Mouse (Mus musculus) CH12.LX (cell line): Measurements from ENCODE around the gene Ms4a18. TPM values are rescaled to one million over a fixed set of nuclear protein-coding genes. Genes with fewer than 3 reads are reported as not detected.

ENCODE experiments used
- DNase-seq: peaks from one replicate; pipeline ENCODE4 v3.0.0-alpha.2; 2013; ENCODE audit errors: extremely low read depth
- H3K27ac ChIP-seq: 2 replicates; pipeline ENCODE4 v1.5.1; 2012; ENCODE audit warnings: low read depth, mild to moderate bottlenecking, control low read depth, moderate library complexity; ENCODE audit not compliant: insufficient read depth
- H3K27me3 ChIP-seq: replicated peaks from 2 replicates; pipeline ENCODE3; 2012; ENCODE audit warnings: inconsistent platforms
- H3K36me3 ChIP-seq, 2 experiments: replicated peaks in 1 of 2; 2 replicates each; pipeline versions ENCODE3 to v1.6.1; 2012; ENCODE audit warnings: inconsistent platforms in 1 of 2, low read length in 1 of 2, mild to moderate bottlenecking in 1 of 2, mixed read lengths in 1 of 2, moderate library complexity in 1 of 2; ENCODE audit not compliant: control insufficient read depth in 1 of 2, insufficient read depth in 1 of 2
- H3K4me1 ChIP-seq, 2 experiments: 2 replicates each; pipeline ENCODE4 v1.6.1; 2012; ENCODE audit warnings: inconsistent platforms in 1 of 2, moderate library complexity in 1 of 2; ENCODE audit not compliant: insufficient read depth in 2 of 2, control insufficient read depth in 1 of 2
- H3K4me2 ChIP-seq: 2 replicates; pipeline ENCODE4 v1.6.1; 2012; ENCODE audit warnings: low read depth, mild to moderate bottlenecking, control low read depth; ENCODE audit not compliant: poor library complexity, insufficient read depth, severe bottlenecking
- H3K4me3 ChIP-seq, 3 experiments: fragments of 150-350 bp in 1 of 3; sonication (generic) in 1 of 3; replicated peaks in 1 of 3; 2 replicates each; pipeline versions ENCODE3 to v1.5.1; 2011 to 2012; ENCODE audit warnings: low read depth in 2 of 3, low read length in 2 of 3, mild to moderate bottlenecking in 2 of 3, moderate library complexity in 2 of 3, control low read depth in 1 of 3, improper control_type of control experiment in 1 of 3, inconsistent platforms in 1 of 3, mixed read lengths in 1 of 3; ENCODE audit not compliant: poor library complexity in 1 of 3
- H3K79me2 ChIP-seq: replicated peaks from 2 replicates; pipeline ENCODE4 v1.6.1; 2012; ENCODE audit warnings: mild to moderate bottlenecking, moderate library complexity; ENCODE audit not compliant: control insufficient read depth, poor library complexity, insufficient read depth, severe bottlenecking; ENCODE audit errors: extremely low read depth
- H3K9ac ChIP-seq: 2 replicates; pipeline ENCODE4 v1.6.1; 2012; ENCODE audit warnings: low read depth, mild to moderate bottlenecking, control low read depth, moderate library complexity; ENCODE audit not compliant: insufficient read depth
- H3K9me3 ChIP-seq: replicated peaks from 2 replicates; pipeline ENCODE3; 2012; ENCODE audit warnings: low read length, inconsistent platforms, mixed read lengths
- BHLHE40 ChIP-seq: IDR thresholded peaks from 2 replicates; pipeline ENCODE4 v1.6.1; 2011; ENCODE audit warnings: mild to moderate bottlenecking, low read depth, low read length, improper control_type of control experiment
- CHD2 ChIP-seq: IDR thresholded peaks from 2 replicates; pipeline ENCODE4 v1.6.1; 2011; ENCODE audit warnings: low read length, improper control_type of control experiment
- CTCF ChIP-seq, 2 experiments: IDR thresholded peaks in 1 of 2; conservative IDR thresholded peaks in 1 of 2; 2 replicates each; pipeline ENCODE4 v1.5.1; 2011 to 2012; ENCODE audit warnings: low read depth in 2 of 2, low read length in 2 of 2, improper control_type of control experiment in 1 of 2, inconsistent platforms in 1 of 2, mild to moderate bottlenecking in 1 of 2, moderate library complexity in 1 of 2
- E2F4 ChIP-seq: IDR thresholded peaks from 2 replicates; pipeline ENCODE4 v1.6.1; 2011; ENCODE audit warnings: low read depth, low read length, improper control_type of control experiment; ENCODE audit not compliant: insufficient replicate concordance
- ELF1 ChIP-seq: IDR thresholded peaks from 2 replicates; pipeline ENCODE4 v1.6.1; 2014; ENCODE audit warnings: low read depth, mild to moderate bottlenecking, inconsistent platforms, low read length, improper control_type of control experiment
- ETS1 ChIP-seq: conservative IDR thresholded peaks from 2 replicates; pipeline ENCODE4 v1.6.1; 2012; ENCODE audit warnings: low read depth, mild to moderate bottlenecking, inconsistent platforms, low read length, improper control_type of control experiment, moderate library complexity
- GABPA ChIP-seq: IDR thresholded peaks from 2 replicates; pipeline ENCODE4 v1.6.1; 2012; ENCODE audit warnings: low read depth, low read length, improper control_type of control experiment, inconsistent platforms; ENCODE audit not compliant: insufficient replicate concordance
- IRF4 ChIP-seq: IDR thresholded peaks from 2 replicates; pipeline ENCODE4 v1.6.1; 2014; ENCODE audit warnings: low read depth, mild to moderate bottlenecking, inconsistent platforms, low read length, improper control_type of control experiment
- JUN ChIP-seq: IDR thresholded peaks from 2 replicates; pipeline ENCODE4 v1.6.1; 2011; ENCODE audit warnings: low read depth, mild to moderate bottlenecking, low read length, improper control_type of control experiment, moderate library complexity; ENCODE audit not compliant: insufficient read depth
- JUND ChIP-seq: conservative IDR thresholded peaks from 2 replicates; pipeline ENCODE4 v1.6.1; 2011; ENCODE audit warnings: low read depth, low read length, improper control_type of control experiment
- MAFK ChIP-seq: IDR thresholded peaks from 2 replicates; pipeline ENCODE4 v1.6.1; 2011; ENCODE audit warnings: low read length, improper control_type of control experiment; ENCODE audit not compliant: insufficient replicate concordance
- MAZ ChIP-seq: IDR thresholded peaks from 2 replicates; pipeline ENCODE4 v1.6.1; 2012; ENCODE audit warnings: low read depth, mild to moderate bottlenecking, inconsistent platforms, low read length, improper control_type of control experiment, moderate library complexity
- MEF2A ChIP-seq: IDR thresholded peaks from 2 replicates; pipeline ENCODE4 v1.6.1; 2014; ENCODE audit warnings: low read depth, mild to moderate bottlenecking, inconsistent platforms, low read length, improper control_type of control experiment, borderline replicate concordance
- MXI1 ChIP-seq: IDR thresholded peaks from 2 replicates; pipeline ENCODE4 v1.6.1; 2011; ENCODE audit warnings: mild to moderate bottlenecking, low read depth, low read length, improper control_type of control experiment
- MYC ChIP-seq: IDR thresholded peaks from 2 replicates; pipeline ENCODE4 v1.6.1; 2011; ENCODE audit warnings: low read depth, mild to moderate bottlenecking, improper control_type of control experiment, low read length
- PAX5 ChIP-seq: IDR thresholded peaks from 2 replicates; pipeline ENCODE4 v1.6.1; 2012; ENCODE audit warnings: low read length, inconsistent platforms, mixed read lengths
- RAD21 ChIP-seq: IDR thresholded peaks from 2 replicates; pipeline ENCODE4 v1.6.1; 2011; ENCODE audit warnings: low read depth, mild to moderate bottlenecking, low read length, improper control_type of control experiment, moderate library complexity
- RCOR1 ChIP-seq: conservative IDR thresholded peaks from 2 replicates; pipeline ENCODE4 v1.6.1; 2012; ENCODE audit warnings: low read depth, mild to moderate bottlenecking, inconsistent platforms, low read length, improper control_type of control experiment
- SIN3A ChIP-seq: IDR thresholded peaks from 2 replicates; pipeline ENCODE4 v1.6.1; 2012; ENCODE audit warnings: low read length, improper control_type of control experiment, inconsistent platforms
- SMC3 ChIP-seq: IDR thresholded peaks from 2 replicates; pipeline ENCODE4 v1.6.1; 2011; ENCODE audit warnings: low read depth, low read length, improper control_type of control experiment
- TBP ChIP-seq: conservative IDR thresholded peaks from 2 replicates; pipeline ENCODE4 v1.6.1; 2011; ENCODE audit warnings: low read depth, low read length, improper control_type of control experiment
- TCF12 ChIP-seq: IDR thresholded peaks from 2 replicates; pipeline ENCODE4 v1.6.1; 2014; ENCODE audit warnings: low read depth, mild to moderate bottlenecking, inconsistent platforms, low read length, improper control_type of control experiment
- ZC3H11A ChIP-seq: IDR thresholded peaks from 2 replicates; pipeline ENCODE4 v1.6.1; 2012; ENCODE audit warnings: low read depth, mild to moderate bottlenecking, inconsistent platforms, low read length, improper control_type of control experiment
- ZKSCAN1 ChIP-seq: IDR thresholded peaks from 2 replicates; pipeline ENCODE4 v1.6.1; 2012; ENCODE audit warnings: low read depth, inconsistent platforms, low read length, improper control_type of control experiment, borderline replicate concordance
- ZNF384 ChIP-seq: IDR thresholded peaks from 2 replicates; pipeline ENCODE4 v1.6.1; 2012; ENCODE audit warnings: low read depth, low read length, improper control_type of control experiment, inconsistent platforms
- dilution Hi-C: fragments of 300-500 bp; cut with MboI; formaldehyde crosslinking; loops from 2 replicates; pipeline ENCODE4 v1.14.3; 2020; ENCODE audit warnings: low sequenced_read_pairs; ENCODE audit not compliant: extremely low pct_unique_long_range_greater_than_20kb, extremely low pct_ligation_motif_present
- in situ Hi-C: fragments of 300-500 bp; cut with MboI; formaldehyde crosslinking; loops from 3 replicates; pipeline ENCODE4 v1.14.3; 2019; ENCODE audit warnings: low sequenced_read_pairs, low pct_ligation_motif_present, low pct_unique_long_range_greater_than_20kb, mixed read lengths
- polyA plus RNA-seq: library from polyadenylated mRNA; unstranded; fragments of >175 nt; gene quantifications from 2 replicates; pipeline ENCODE4 v1.2.1, GENCODE M21; 2012; ENCODE audit warnings: low read depth; ENCODE audit not compliant: insufficient read length
- total RNA-seq, 2 experiments: library from RNA; depleted of rRNA; stranded (reverse); fragments of 300-350 nt in 1 of 2; fragments of >200 nt in 1 of 2; gene quantifications; 2 replicates each; pipeline ENCODE4 v1.2.3; 2012 to 2014

The Ms4a18 gene
- total and polyA plus RNA-seq, 3 experiments, result not detected

DNA sequence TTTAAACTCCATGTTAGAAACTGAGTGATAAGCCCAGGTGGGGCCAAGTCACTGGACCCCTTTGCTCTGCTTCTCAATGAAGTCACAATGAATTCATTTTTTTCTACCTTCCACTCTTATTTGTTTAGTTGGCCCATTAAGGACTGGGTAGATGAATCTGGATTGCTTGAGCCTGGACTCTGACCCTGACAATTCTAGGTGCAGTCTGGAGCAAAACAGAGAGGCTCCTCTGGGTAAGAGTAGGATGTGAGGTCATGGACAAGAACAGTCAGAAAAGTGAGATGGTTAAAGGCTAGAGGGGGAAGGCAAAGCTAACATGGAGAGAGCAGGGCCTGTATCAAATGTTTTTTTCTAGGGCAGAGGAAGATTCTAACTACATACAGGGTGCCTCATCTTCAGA is 31.6 kb upstream of the Ms4a18 start:
- Histone ChIP-seq H3K4me3 (peak overlapping the region in 1 of 3 experiments; percentile 9), H3K9ac (peak overlapping the region; percentile 86), H3K27me3 (no peaks in the 10 kb centered on the region), H3K36me3 (no peaks in the 10 kb centered on the region), H3K79me2 (no peaks in the 10 kb centered on the region), H3K9me3 (no peaks in the 10 kb centered on the region), H3K4me1 (peaks cover 2 to 37% of the 10 kb centered on the region in 2 experiments; a peak in 3 of 4 replicates), H3K27ac (peak overlapping the region; percentile 20; the same call in 1 of the 2 replicates), H3K4me2 (peak overlapping the region; percentile 93)
- in situ Hi-C loops (loop anchor here (25.0 kb wide), 1 partner anchor 563 kb away; the partner anchor contains the start of genes Ms4a2 and Ms4a6d), dilution Hi-C loops (no loop called here)
- TF ChIP-seq SIN3A (no peak), MYC (no peak), CHD2 (no peak), MEF2A (no peak), ZC3H11A (no peak), ZNF384 (no peak), GABPA (no peak), BHLHE40 (no peak), MXI1 (no peak)
- no peak for DNase-seq

DNA sequence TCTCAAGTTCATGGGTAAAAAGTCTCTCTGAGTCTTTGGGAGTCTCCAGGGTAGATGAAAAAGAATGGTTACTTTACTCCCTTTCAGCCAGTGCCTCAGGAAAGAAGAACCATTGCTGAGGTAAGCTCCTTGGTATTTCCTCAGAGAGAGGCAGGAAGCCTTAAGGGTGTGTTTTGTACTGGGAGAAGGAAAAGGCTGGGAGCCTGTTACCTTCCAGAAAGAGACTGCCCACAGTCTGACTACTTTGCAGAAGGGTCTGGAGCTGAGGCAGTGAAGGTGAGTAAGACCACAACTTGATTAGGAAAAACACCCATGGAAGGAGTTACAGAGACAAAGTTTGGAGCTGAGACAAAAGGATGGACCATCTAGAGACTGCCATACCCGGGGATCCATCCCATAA is 30.7 kb upstream of the Ms4a18 start:
- peak overlapping the region; percentile 34 to 44 (median 39) for H3K4me3 ChIP-seq
- no peaks in the 10 kb centered on the region for H3K9me3 ChIP-seq
- peaks cover 2 to 37% of the 10 kb centered on the region in 2 experiments; a peak in 3 of 4 replicates for H3K4me1 ChIP-seq
- no peaks in the 10 kb centered on the region for H3K27me3 ChIP-seq
- TF ChIP-seq CTCF (conservative IDR thresholded peaks at IDR 0.05 in 1 of 2, IDR thresholded peaks at IDR 0.05 in 1 of 2; ENCODE audit: low read depth in 2 of 2, low read length in 2 of 2) (no peak), MAFK (no peak), IRF4 (no peak), JUND (no peak), BHLHE40 (no peak), ELF1 (no peak), SMC3 (no peak), ZKSCAN1 (no peak), MYC (no peak), JUN (no peak), RCOR1 (no peak), PAX5 (no peak), TCF12 (no peak), RAD21 (no peak), ETS1 (no peak), TBP (no peak), MAZ (no peak), SIN3A (no peak), E2F4 (no peak), GABPA (no peak)
- TF ChIP-seq, all 38 proteins: peak for 0
- Histone ChIP-seq H3K79me2 (no peaks in the 10 kb centered on the region), H3K4me2 (peak overlapping the region; percentile 68), H3K36me3 (no peaks in the 10 kb centered on the region), H3K9ac (peak overlapping the region; percentile 76), H3K27ac (peak overlapping the region; percentile 23; the same call in 1 of the 2 replicates)
- DNase-seq, result no peak
- in situ Hi-C loops, result loop anchor here (25.0 kb wide), 1 partner anchor 564 kb away; the partner anchor contains the start of genes Ms4a2 and Ms4a6d
- dilution Hi-C loops, result no loop called here
